Mouse (Mus musculus): ENCODE results near the gene Fam89a. TPM values are rescaled to one million over a fixed set of nuclear protein-coding genes. Genes with fewer than 3 reads are reported as not detected.

Fam89a gene
- polyA plus RNA-seq, 1 experiment from 2014 or later: 4.3 TPM

DNA sequence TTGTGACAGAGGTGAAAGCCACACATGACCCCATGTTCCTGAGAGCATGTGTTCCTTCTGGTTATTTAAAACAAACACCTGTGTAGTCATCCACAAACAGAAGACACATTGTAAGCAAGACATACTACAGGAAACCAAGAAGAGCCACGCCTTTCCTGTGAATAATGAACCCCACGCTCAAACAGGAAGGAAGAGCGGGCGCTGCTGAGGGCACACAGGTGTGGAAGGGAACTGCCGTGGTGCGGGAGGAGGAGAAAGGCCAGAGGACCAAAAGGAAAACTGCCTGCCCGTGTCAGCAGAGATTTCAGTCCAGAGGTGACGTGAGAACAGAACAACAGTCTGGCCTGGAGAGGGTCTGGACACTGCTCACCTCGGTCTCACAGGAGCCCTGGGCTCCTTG lies 50.6 kb downstream of the Fam89a start:
- Histone ChIP-seq H3K4me3 (no peak overlapping the region), H3K4me1 (replicated peaks) (no peaks in the 10 kb centered on the region), H3K36me3 (peaks cover 90% of the 10 kb centered on the region), H3K27ac (no peak overlapping the region), H3K27me3 (ENCODE audit: insufficient read depth, poor library complexity, severe bottlenecking) (no peaks in the 10 kb centered on the region), H3K9me3 (no peaks in the 10 kb centered on the region)
- WGBS: 90% methylated on average over 9 of the region's 9 CpGs
- no peak for DNase-seq (ENCODE audit: low spot score)

DNA sequence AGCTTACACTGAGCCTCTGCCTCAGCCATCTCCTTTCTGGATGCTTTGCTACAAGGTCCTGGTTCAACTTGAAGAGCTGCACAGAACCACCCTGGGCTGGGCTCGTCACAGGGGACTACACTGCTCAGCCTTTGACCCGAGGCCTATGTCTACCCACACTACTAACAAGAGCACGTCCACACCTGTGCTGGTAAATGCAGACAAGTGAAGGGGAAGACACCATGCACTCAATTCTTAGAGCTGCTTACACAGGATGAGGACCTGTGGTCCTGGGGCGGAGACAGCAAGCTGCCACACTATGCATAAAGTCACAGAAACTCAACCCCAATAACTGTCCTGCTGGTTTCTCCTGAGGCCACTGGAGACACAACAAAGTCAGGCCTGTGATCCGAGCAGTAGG lies 51.4 kb downstream of the Fam89a start:
- no peak for DNase-seq (ENCODE audit: low spot score)
- WGBS: 90% methylated on average over 5 of the region's 5 CpGs
- Histone ChIP-seq H3K27ac (no peak overlapping the region), H3K4me3 (no peak overlapping the region), H3K36me3 (peaks cover 90% of the 10 kb centered on the region), H3K27me3 (ENCODE audit: insufficient read depth, poor library complexity, severe bottlenecking) (no peaks in the 10 kb centered on the region), H3K9me3 (no peaks in the 10 kb centered on the region), H3K4me1 (replicated peaks) (no peaks in the 10 kb centered on the region)

DNA sequence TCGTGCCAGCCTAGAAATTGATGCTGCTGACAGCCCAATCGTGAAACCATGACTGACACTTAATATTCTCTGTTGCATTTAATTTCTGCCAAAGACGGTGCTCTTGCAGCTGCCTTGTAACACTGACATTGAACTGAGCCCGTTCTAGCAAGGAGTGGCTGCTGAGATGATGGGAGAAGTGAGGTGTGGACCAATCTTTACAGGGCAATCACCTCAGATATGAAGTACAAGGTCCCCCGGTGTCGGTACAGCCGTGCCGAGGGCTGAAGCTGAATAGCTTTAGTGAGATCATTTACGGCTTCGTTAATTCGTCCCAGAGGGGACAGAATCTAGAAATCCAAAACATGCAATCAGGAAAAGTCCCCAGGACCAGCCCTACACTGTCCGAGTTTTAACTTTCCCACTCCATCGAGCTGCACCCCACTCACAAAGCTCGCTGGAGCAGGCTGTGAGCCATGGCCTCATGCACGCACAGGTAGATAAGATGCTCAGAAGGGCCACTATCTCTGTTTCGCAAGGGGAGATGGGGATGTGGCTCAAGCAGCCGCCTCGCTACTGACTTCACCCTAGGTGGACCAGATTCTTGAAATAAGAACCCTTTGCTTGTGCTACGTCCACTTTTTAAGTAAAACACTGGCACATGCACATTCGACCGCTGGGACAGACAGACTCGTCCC lies 56.1 kb downstream of the Fam89a start:
- H3K4me3 ChIP-seq: no peak overlapping the region
- peaks cover 95% of the 10 kb centered on the region for H3K36me3 ChIP-seq
- H3K27me3 ChIP-seq (ENCODE audit: insufficient read depth, poor library complexity, severe bottlenecking): no peaks in the 10 kb centered on the region
- H3K4me1 ChIP-seq (replicated peaks): no peaks in the 10 kb centered on the region
- 94% methylated on average over 22 of the region's 22 CpGs for WGBS
- DNase-seq (ENCODE audit: low spot score): no peak
- no peak overlapping the region for H3K27ac ChIP-seq
- no peaks in the 10 kb centered on the region for H3K9me3 ChIP-seq

DNA sequence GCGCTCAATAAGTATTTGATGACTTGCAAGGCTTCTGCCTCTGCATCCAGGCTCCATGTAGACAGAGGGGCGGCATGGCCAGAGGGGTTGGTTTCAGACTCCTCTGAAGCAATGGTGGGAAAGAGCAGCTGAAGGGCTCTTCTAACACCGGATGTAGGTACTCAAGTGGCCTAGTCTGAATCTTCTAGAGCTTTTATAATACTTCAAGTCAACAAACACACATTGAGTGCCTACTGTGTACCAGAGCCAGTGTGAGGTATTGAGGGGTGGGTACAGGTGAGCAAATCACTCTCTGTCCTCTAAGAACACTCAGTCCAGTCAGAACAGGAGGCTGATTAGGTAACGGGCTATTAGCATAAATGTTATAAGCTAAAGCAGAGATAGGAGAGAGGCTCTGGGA lies 59.9 kb downstream of the Fam89a start:
- Histone ChIP-seq H3K4me3 (no peak overlapping the region), H3K4me1 (replicated peaks) (no peaks in the 10 kb centered on the region), H3K27me3 (ENCODE audit: insufficient read depth, poor library complexity, severe bottlenecking) (no peaks in the 10 kb centered on the region), H3K36me3 (peaks cover 80% of the 10 kb centered on the region), H3K27ac (no peak overlapping the region), H3K9me3 (no peaks in the 10 kb centered on the region)
- DNase-seq (ENCODE audit: low spot score): no peak
- WGBS: 92% methylated on average over 4 of the region's 4 CpGs

Other genes starting within 250 kb of the Fam89a start
- 41.1 and 43.3 TPM in 2 replicates for gene Cog2, start 231.1 kb downstream of the Fam89a start, polyA plus RNA-seq (2016; fragmentation: Nextera tagmentation; extraction: Ambion mirVana)
- gene Agt, start 182.1 kb downstream of the Fam89a start, polyA plus RNA-seq (2016; fragmentation: Nextera tagmentation; extraction: Ambion mirVana): not detected in 2 replicates
- not detected in 2 replicates for gene Capn9, start 175.7 kb downstream of the Fam89a start, polyA plus RNA-seq (2016; fragmentation: Nextera tagmentation; extraction: Ambion mirVana)
- 20.1 and 22.2 TPM in 2 replicates for gene 2310022B05Rik, start 88.5 kb downstream of the Fam89a start, polyA plus RNA-seq (2016; fragmentation: Nextera tagmentation; extraction: Ambion mirVana)
- 49.2 and 49.7 TPM in 2 replicates for gene Ttc13, start 29.8 kb downstream of the Fam89a start, polyA plus RNA-seq (2016; fragmentation: Nextera tagmentation; extraction: Ambion mirVana)
- 34.3 and 38.1 TPM in 2 replicates for gene Arv1, start 29.7 kb downstream of the Fam89a start, polyA plus RNA-seq (2016; fragmentation: Nextera tagmentation; extraction: Ambion mirVana)
- 0.81 and 3.3 TPM in 2 replicates for gene Trim67, start 41.3 kb upstream of the Fam89a start, polyA plus RNA-seq (2016; fragmentation: Nextera tagmentation; extraction: Ambion mirVana)
- gene Gnpat, start 111.2 kb upstream of the Fam89a start, polyA plus RNA-seq (2016; fragmentation: Nextera tagmentation; extraction: Ambion mirVana): 143 and 147 TPM in 2 replicates
- gene 2810004N23Rik, start 111.3 kb upstream of the Fam89a start, polyA plus RNA-seq (2016; fragmentation: Nextera tagmentation; extraction: Ambion mirVana): 51.4 and 71.3 TPM in 2 replicates
- gene Exoc8, start 145.9 kb upstream of the Fam89a start, polyA plus RNA-seq (2016; fragmentation: Nextera tagmentation; extraction: Ambion mirVana): 8.4 and 9.5 TPM in 2 replicates
- gene Sprtn, start 146.1 kb upstream of the Fam89a start, polyA plus RNA-seq (2016; fragmentation: Nextera tagmentation; extraction: Ambion mirVana): 11.0 and 11.7 TPM in 2 replicates
- gene Egln1, start 197.5 kb upstream of the Fam89a start, polyA plus RNA-seq (2016; fragmentation: Nextera tagmentation; extraction: Ambion mirVana): 10.1 and 12.2 TPM in 2 replicates